Mouse (Mus musculus) brain, adult 10 weeks (tissue): ENCODE data around the gene Olfr1427. TPM values are rescaled to one million over a fixed set of nuclear protein-coding genes. Genes with fewer than 3 reads are reported as not detected.

Source experiments
- polyA plus RNA-seq: library from polyadenylated mRNA; stranded (reverse); fragments of 350-450 nt; fragmentation: Illumina TruSeq; extraction: RNeasy Lipid Tissue Mini Kit (QIAGEN cat#74804); gene quantifications from one replicate; pipeline ENCODE4 v1.2.3, GENCODE M21; 2015; ENCODE audit warnings: low read depth, low replicate concordance

Olfr1427 gene
- polyA plus RNA-seq, result not detected

GRCm38 (mm10) chr19:12103234-12103633 is at the start of gene Olfr1427:
Gene Olfr1427 (minus strand): TSS chr19:12103334.

DNA sequence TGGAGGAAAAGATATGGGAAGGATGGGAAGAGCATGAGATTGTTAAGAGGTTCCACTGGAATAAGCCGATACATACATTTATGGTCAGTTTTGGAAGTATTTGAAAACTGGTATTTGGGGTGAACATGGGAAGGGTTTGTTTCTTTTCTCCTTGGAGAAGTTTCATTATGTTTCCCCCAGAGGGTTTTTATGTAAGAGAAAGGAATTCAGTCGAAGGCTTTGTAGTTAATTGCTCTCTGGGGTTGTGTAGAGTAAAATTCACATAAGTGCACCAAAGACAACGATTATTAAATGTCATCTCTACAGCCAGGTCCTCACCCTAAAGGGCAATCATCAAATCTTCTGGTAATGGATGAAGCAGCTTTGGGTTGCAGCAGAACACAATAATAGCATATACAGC is 20.0 kb upstream of the Olfr1427 start, which contains the start of gene Olfr76:
Gene Olfr76 (minus strand): TSS at position 101 of the 400 bp plus-strand sequence.

GRCm38 (mm10) chr19:12115797-12116196 is 12.7 kb upstream of the Olfr1427 start, which contains the start of gene Olfr1428:
Gene Olfr1428 (minus strand): TSS chr19:12115897.

GRCm38 (mm10) chr19:12091913-12092312 is 11.2 kb downstream of the Olfr1427 start, which contains the start of gene Olfr1426:
Gene Olfr1426 (minus strand): TSS chr19:12092013.

GRCm38 (mm10) chr19:12077631-12078030 is 25.5 kb downstream of the Olfr1427 start, which contains the start of gene Olfr1425:
Gene Olfr1425 (minus strand): TSS chr19:12077731.

DNA sequence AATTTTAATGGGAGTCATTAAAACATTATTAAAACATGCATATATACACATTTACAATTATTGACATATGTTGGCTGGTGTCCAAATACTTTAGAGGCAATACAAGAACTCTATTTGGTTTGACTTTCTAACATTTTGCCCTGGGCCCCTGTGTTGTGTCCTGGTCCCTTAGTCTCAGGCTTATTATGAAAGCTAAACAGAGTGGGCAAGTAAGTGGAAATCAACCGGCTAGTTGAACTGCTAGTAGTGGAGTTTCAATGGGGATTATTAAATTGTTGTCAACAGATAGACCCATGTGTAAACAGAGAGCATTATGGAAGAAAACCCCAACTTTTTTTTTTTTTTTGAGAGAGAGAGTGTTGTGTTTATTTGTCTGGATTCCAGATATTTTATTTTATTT is 40.6 kb downstream of the Olfr1427 start, which contains the start of gene Olfr1424:
Gene Olfr1424 (minus strand): TSS at position 101 of the 400 bp plus-strand sequence.

Other genes with a start within 250 kb of the Olfr1427 start
- not detected for gene Olfr1418, start 242.3 kb downstream of the Olfr1427 start, polyA plus RNA-seq
- gene Olfr1419, start 228.2 kb downstream of the Olfr1427 start, polyA plus RNA-seq, result not detected
- not detected for gene Olfr1420, start 216.8 kb downstream of the Olfr1427 start, polyA plus RNA-seq
- gene Patl1, start 190.9 kb downstream of the Olfr1427 start, polyA plus RNA-seq, result 13.3 TPM
- 35.7 TPM for gene Osbp, start 137.4 kb downstream of the Olfr1427 start, polyA plus RNA-seq
- gene Olfr1423, start 62.0 kb downstream of the Olfr1427 start, polyA plus RNA-seq, result not detected
- gene Olfr1424, start 40.7 kb downstream of the Olfr1427 start, polyA plus RNA-seq, result not detected
- gene Olfr1425, start 25.6 kb downstream of the Olfr1427 start, polyA plus RNA-seq, result not detected
- gene Olfr1426, start 11.3 kb downstream of the Olfr1427 start, polyA plus RNA-seq, result not detected
- gene Olfr1428, start 12.6 kb upstream of the Olfr1427 start, polyA plus RNA-seq, result not detected
- not detected for gene Olfr76, start 19.9 kb upstream of the Olfr1427 start, polyA plus RNA-seq
- not detected for gene Olfr1555-ps1, start 66.8 kb upstream of the Olfr1427 start, polyA plus RNA-seq
- not detected for gene Olfr1431, start 97.3 kb upstream of the Olfr1427 start, polyA plus RNA-seq
- not detected for gene Olfr1432, start 129.3 kb upstream of the Olfr1427 start, polyA plus RNA-seq
- gene Olfr262, start 138.3 kb upstream of the Olfr1427 start, polyA plus RNA-seq, result not detected
- gene Olfr235, start 157.7 kb upstream of the Olfr1427 start, polyA plus RNA-seq, result not detected
- gene Olfr1434, start 176.5 kb upstream of the Olfr1427 start, polyA plus RNA-seq, result not detected
- not detected for gene Olfr1436, start 195.8 kb upstream of the Olfr1427 start, polyA plus RNA-seq
- gene Olfr1437, start 221.8 kb upstream of the Olfr1427 start, polyA plus RNA-seq, result not detected
- not detected for gene Olfr1438-ps1, start 232.6 kb upstream of the Olfr1427 start, polyA plus RNA-seq